Mouse (Mus musculus): Measurements from ENCODE around the gene Zfp322a. TPM values are rescaled to one million over a fixed set of nuclear protein-coding genes. Genes with fewer than 3 reads are reported as not detected.

The Zfp322a gene
- polyA plus RNA-seq (2015; fragmentation: Nextera tagmentation; extraction: Ambion mirVana), result 28.9 and 30.1 TPM in 2 replicates

DNA sequence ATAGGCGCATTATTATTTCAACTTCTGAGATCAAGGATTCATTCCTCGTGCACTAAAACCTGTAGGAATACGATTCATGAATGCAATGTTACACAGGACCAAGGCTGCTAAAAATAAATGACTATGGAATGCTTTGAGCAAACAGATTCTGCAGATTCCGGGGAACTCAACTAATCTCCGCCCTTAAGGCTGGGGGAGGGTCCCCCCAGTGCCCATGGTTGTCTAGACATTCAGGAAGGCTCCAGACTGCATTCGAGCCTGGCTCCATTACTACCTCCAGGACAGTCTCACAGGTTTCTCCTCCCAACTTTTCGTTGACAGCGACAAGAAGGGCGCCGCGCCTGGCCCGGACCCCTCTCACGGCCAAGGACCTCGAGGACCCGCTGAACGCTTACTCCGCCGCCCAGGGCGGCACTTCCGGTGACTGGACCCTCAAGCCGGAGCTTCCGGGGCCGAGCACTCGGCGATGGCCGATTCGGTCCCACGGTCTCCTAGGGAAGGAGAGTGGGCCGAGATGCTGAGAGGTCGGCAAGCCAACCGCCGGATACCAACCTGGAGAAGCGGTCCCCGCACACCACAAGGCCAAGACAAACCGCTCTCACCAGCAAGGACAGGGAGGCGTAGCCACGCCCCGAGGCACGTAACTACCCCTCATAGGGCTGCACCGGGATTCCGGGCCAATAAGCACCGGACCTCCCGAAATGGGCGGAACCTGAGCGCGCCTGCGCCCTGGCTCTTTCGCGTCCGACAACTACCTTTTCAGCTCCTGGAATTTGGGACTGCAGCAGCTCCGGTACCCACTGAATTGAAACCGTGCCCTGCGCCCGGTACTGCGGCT lies at the start of gene Zfp322a:
TSS of gene Zfp322a (minus strand) at position 626 of the 838 bp plus-strand sequence.

Other genes starting within 250 kb of the Zfp322a start
- gene Vmn1r218, start 236.1 kb downstream of the Zfp322a start, polyA plus RNA-seq (2015; fragmentation: Nextera tagmentation; extraction: Ambion mirVana), result not detected in 2 replicates
- not detected in 2 replicates for gene Vmn1r219, start 209.9 kb downstream of the Zfp322a start, polyA plus RNA-seq (2015; fragmentation: Nextera tagmentation; extraction: Ambion mirVana)
- not detected in 2 replicates for gene Vmn1r220, start 181.2 kb downstream of the Zfp322a start, polyA plus RNA-seq (2015; fragmentation: Nextera tagmentation; extraction: Ambion mirVana)
- not detected in 2 replicates for gene Vmn1r221, start 155.1 kb downstream of the Zfp322a start, polyA plus RNA-seq (2015; fragmentation: Nextera tagmentation; extraction: Ambion mirVana)
- gene Vmn1r222, start 133.3 kb downstream of the Zfp322a start, polyA plus RNA-seq (2015; fragmentation: Nextera tagmentation; extraction: Ambion mirVana), result not detected in 2 replicates
- gene Vmn1r223, start 122.1 kb downstream of the Zfp322a start, polyA plus RNA-seq (2015; fragmentation: Nextera tagmentation; extraction: Ambion mirVana), result not detected in 2 replicates
- gene Abt1, start 54.7 kb upstream of the Zfp322a start, polyA plus RNA-seq (2015; fragmentation: Nextera tagmentation; extraction: Ambion mirVana), result 7.2 and 8.3 TPM in 2 replicates
- 0.11 and 0.19 TPM in 2 replicates for gene Btn1a1, start 96.7 kb upstream of the Zfp322a start, polyA plus RNA-seq (2015; fragmentation: Nextera tagmentation; extraction: Ambion mirVana)
- gene Btn2a2, start 119.6 kb upstream of the Zfp322a start, polyA plus RNA-seq (2015; fragmentation: Nextera tagmentation; extraction: Ambion mirVana), result 0.09 TPM in 1 of 2 replicates, not detected in the other
- gene Hist1h4h, start 161.8 kb upstream of the Zfp322a start, polyA plus RNA-seq (2015; fragmentation: Nextera tagmentation; extraction: Ambion mirVana), result 0.92 and 4.6 TPM in 2 replicates
- 1.7 TPM in 1 of 2 replicates, not detected in the other for gene Hist1h2af, start 164.7 kb upstream of the Zfp322a start, polyA plus RNA-seq (2015; fragmentation: Nextera tagmentation; extraction: Ambion mirVana)
- 1.3 TPM in 1 of 2 replicates, not detected in the other for gene Hist1h3g, start 166.2 kb upstream of the Zfp322a start, polyA plus RNA-seq (2015; fragmentation: Nextera tagmentation; extraction: Ambion mirVana)
- 0.09 and 0.36 TPM in 2 replicates for gene Hist1h2bh, start 174.2 kb upstream of the Zfp322a start, polyA plus RNA-seq (2015; fragmentation: Nextera tagmentation; extraction: Ambion mirVana)
- gene Hist1h3f, start 174.8 kb upstream of the Zfp322a start, polyA plus RNA-seq (2015; fragmentation: Nextera tagmentation; extraction: Ambion mirVana), result 0.21 TPM in 1 of 2 replicates, not detected in the other
- not detected in 2 replicates for gene Hist1h4f, start 182.4 kb upstream of the Zfp322a start, polyA plus RNA-seq (2015; fragmentation: Nextera tagmentation; extraction: Ambion mirVana)
- 0.09 and 0.13 TPM in 2 replicates for gene Hist1h1d, start 184.1 kb upstream of the Zfp322a start, polyA plus RNA-seq (2015; fragmentation: Nextera tagmentation; extraction: Ambion mirVana)
- 1.5 and 2.0 TPM in 2 replicates for gene Hist1h3e, start 193.2 kb upstream of the Zfp322a start, polyA plus RNA-seq (2015; fragmentation: Nextera tagmentation; extraction: Ambion mirVana)
- 7.7 and 9.3 TPM in 2 replicates for gene Hist1h2ae, start 202.0 kb upstream of the Zfp322a start, polyA plus RNA-seq (2015; fragmentation: Nextera tagmentation; extraction: Ambion mirVana)
- gene Hist1h2bg, start 202.2 kb upstream of the Zfp322a start, polyA plus RNA-seq (2015; fragmentation: Nextera tagmentation; extraction: Ambion mirVana), result 1.5 and 3.0 TPM in 2 replicates
- 0.65 TPM in 1 of 2 replicates, not detected in the other for gene Hist1h2bf, start 205.0 kb upstream of the Zfp322a start, polyA plus RNA-seq (2015; fragmentation: Nextera tagmentation; extraction: Ambion mirVana)
- not detected in 2 replicates for gene Hist1h2ad, start 205.2 kb upstream of the Zfp322a start, polyA plus RNA-seq (2015; fragmentation: Nextera tagmentation; extraction: Ambion mirVana)
- gene Hist1h3d, start 206.6 kb upstream of the Zfp322a start, polyA plus RNA-seq (2015; fragmentation: Nextera tagmentation; extraction: Ambion mirVana), result 0.58 and 0.66 TPM in 2 replicates
- 25.2 and 28.2 TPM in 2 replicates for gene Hist1h4d, start 212.4 kb upstream of the Zfp322a start, polyA plus RNA-seq (2015; fragmentation: Nextera tagmentation; extraction: Ambion mirVana)